Mouse (Mus musculus) adipocyte (in vitro differentiated cells): ENCODE data around the gene Vmn1r122.
"Not testable (repeated sequence)": the region's sequence is repeated elsewhere in the genome, so short reads cannot be mapped to it uniquely, and the experiment has no call there.

Experiments
- DNase-seq: peaks from one replicate; pipeline ENCODE4 v3.0.0-alpha.2; 2016; ENCODE audit warnings: low spot score

Vmn1r122 gene

DNA sequence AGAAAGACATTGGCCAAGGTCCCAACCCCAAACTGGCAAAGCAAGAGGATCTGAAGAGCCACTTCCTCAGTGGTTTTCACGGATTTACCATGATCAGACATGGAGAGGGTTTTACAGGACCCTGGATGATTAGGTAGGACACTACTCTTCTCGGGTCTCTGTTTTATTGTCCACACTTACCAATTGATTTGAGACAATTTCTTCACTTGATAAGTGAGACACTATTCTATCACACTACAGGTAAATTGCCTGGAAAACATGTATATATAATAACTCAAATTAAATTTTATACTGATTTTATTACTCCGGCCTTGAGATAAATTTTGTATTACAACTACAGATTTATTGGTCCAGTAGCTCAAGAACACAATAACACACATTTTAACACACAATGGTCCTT, at the start of gene Vmn1r122:
TSS of gene Vmn1r122 (minus strand) at position 101 of the 400 bp plus-strand sequence.
- not testable (repeated sequence) for DNase-seq

DNA sequence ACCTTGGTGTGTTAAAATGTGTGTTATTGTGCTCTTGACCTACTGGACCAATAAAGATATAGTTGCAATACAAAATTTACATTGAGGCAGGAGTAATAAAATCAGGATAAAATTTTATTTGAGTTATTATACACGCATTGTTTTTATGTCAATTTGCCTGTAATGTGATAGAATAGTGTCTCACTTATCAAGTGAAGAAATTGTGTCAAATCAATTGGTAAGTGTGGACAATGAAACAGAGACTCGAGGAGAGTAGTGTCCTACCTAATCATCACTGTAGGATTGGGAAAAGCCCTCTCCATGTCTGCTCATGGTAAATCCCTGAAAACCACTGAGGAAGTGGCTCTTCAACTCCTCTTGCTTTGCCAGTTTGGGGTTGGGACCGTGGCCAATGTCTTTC, 28.0 kb upstream of the Vmn1r122 start, which contains the start of gene Vmn1r123:
TSS of gene Vmn1r123 (plus strand) at position 301 of the 400 bp plus-strand sequence.
- not testable (repeated sequence) for DNase-seq

DNA sequence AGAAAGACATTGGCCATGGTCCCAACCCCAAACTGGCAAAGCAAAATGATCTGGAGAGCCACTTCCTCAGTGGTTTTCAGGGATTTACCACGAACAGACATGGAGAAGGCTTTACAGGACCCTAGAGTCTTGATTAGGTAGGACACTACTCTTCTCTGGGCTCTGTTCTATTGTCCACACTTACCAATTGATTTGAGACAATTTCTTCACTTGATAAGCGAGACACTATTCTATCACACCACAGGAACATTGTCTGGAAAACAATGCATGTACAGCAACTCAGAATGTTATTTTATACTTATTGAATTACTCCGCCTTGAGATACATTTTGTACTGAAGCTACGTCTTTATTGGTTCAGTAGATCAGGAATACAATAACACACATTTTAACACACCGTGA, 35.5 kb downstream of the Vmn1r122 start, which contains the start of gene Vmn1r121:
TSS of gene Vmn1r121 (minus strand) at position 101 of the 400 bp plus-strand sequence.
- DNase-seq: not testable (repeated sequence)
